Mouse (Mus musculus): ENCODE results near the gene Olfr631. TPM values are rescaled to one million over a fixed set of nuclear protein-coding genes. Genes with fewer than 3 reads are reported as not detected.
A peak's percentile ranks its signal among the peaks of the same experiment; 100 is the strongest.
"Not testable (repeated sequence)": the region's sequence is repeated elsewhere in the genome, so short reads cannot be mapped to it uniquely, and the experiment has no call there.

Gene Olfr631
- total RNA-seq (2021) = not detected
- long read RNA-seq, experiment 1 = 0 reads
- long read RNA-seq, experiment 2 = 0 reads

GRCm38 (mm10) chr7:103928525-103928924, at the start of gene Olfr631:
Gene Olfr631 (plus strand): TSS chr7:103928825.
- no peak for DNase-seq
- intact Hi-C loops (cut with DNase I; ENCODE audit: low total_unique reads) = no loop called here

- no peak for DNase-seq
- intact Hi-C loops (cut with DNase I; ENCODE audit: low total_unique reads) = no loop called here
Observed at GRCm38 (mm10) chr7:103886152-103886551, 42.5 kb upstream of the Olfr631 start, which contains the start of gene Olfr66. Gene Olfr66 (minus strand): TSS chr7:103886252.

- DNase-seq = no peak
- intact Hi-C loops (cut with DNase I; ENCODE audit: low total_unique reads) = no loop called here
Observed at GRCm38 (mm10) chr7:103894385-103894784, 34.2 kb upstream of the Olfr631 start, which contains the start of gene Olfr64. Gene Olfr64 (minus strand): TSS chr7:103894485.

- intact Hi-C loops (cut with DNase I; ENCODE audit: low total_unique reads) = no loop called here
- DNase-seq = no peak
Observed at GRCm38 (mm10) chr7:103903187-103903586, 25.4 kb upstream of the Olfr631 start, which contains the start of gene Olfr65. Gene Olfr65 (plus strand): TSS chr7:103903487.

GRCm38 (mm10) chr7:103910047-103910446, 18.6 kb upstream of the Olfr631 start:
- intact Hi-C loops (cut with DNase I; ENCODE audit: low total_unique reads) = no loop called here
- no peak for DNase-seq

GRCm38 (mm10) chr7:103912969-103913511, 15.6 kb upstream of the Olfr631 start:
- intact Hi-C loops (cut with DNase I; ENCODE audit: low total_unique reads) = no loop called here

GRCm38 (mm10) chr7:103915338-103915737, 13.3 kb upstream of the Olfr631 start:
- intact Hi-C loops (cut with DNase I; ENCODE audit: low total_unique reads) = no loop called here
- DNase-seq = no peak

More at GRCm38 (mm10) chr7:103912969-103913511, 15.6 kb upstream of the Olfr631 start:
- no peak for DNase-seq

- intact Hi-C loops (cut with DNase I; ENCODE audit: low total_unique reads) = no loop called here
- DNase-seq = no peak
Observed at GRCm38 (mm10) chr7:103934264-103934663, 5.6 kb downstream of the Olfr631 start, which contains the start of gene Olfr632. Gene Olfr632 (plus strand): TSS chr7:103934347.

- intact Hi-C loops (cut with DNase I; ENCODE audit: low total_unique reads) = no loop called here
- DNase-seq = peak; percentile 6
Observed at GRCm38 (mm10) chr7:103942730-103943129, 14.1 kb downstream of the Olfr631 start.

- intact Hi-C loops (cut with DNase I; ENCODE audit: low total_unique reads) = no loop called here
- DNase-seq = no peak
Observed at GRCm38 (mm10) chr7:103944137-103944536, 15.5 kb downstream of the Olfr631 start, which contains the start of gene Olfr633. Gene Olfr633 (plus strand): TSS chr7:103944437.

GRCm38 (mm10) chr7:103966873-103967272, 38.2 kb downstream of the Olfr631 start:
- not testable (repeated sequence) for DNase-seq

GRCm38 (mm10) chr7:103970852-103971251, 42.2 kb downstream of the Olfr631 start, which contains the start of gene Olfr635:
Gene Olfr635 (plus strand): TSS chr7:103971152.
- no peak for DNase-seq
- intact Hi-C loops (cut with DNase I; ENCODE audit: low total_unique reads) = no loop called here

More at GRCm38 (mm10) chr7:103966873-103967272, 38.2 kb downstream of the Olfr631 start:
- intact Hi-C loops (cut with DNase I; ENCODE audit: low total_unique reads) = not testable (repeated sequence)

- intact Hi-C loops (cut with DNase I; ENCODE audit: low total_unique reads) = no loop called here
- DNase-seq = no peak
Observed at GRCm38 (mm10) chr7:103971782-103972181, 43.2 kb downstream of the Olfr631 start.

Other genes starting within 250 kb of the Olfr631 start
- not detected for gene Olfr625-ps1, start 246.1 kb upstream of the Olfr631 start, total RNA-seq (2021)
- gene Olfr243, start 214.2 kb upstream of the Olfr631 start, total RNA-seq (2021) = not detected
- not detected for gene Olfr628, start 198.5 kb upstream of the Olfr631 start, total RNA-seq (2021)
- not detected for gene Olfr629, start 183.9 kb upstream of the Olfr631 start, total RNA-seq (2021)
- gene Olfr630, start 171.5 kb upstream of the Olfr631 start, total RNA-seq (2021) = not detected
- not detected for gene Olfr69, start 157.2 kb upstream of the Olfr631 start, total RNA-seq (2021)
- gene Olfr68, start 149.1 kb upstream of the Olfr631 start, total RNA-seq (2021) = not detected
- not detected for gene Olfr67, start 137.0 kb upstream of the Olfr631 start, total RNA-seq (2021)
- gene Hbb-bt, start 114.8 kb upstream of the Olfr631 start, total RNA-seq (2021) = 100 to 1,000 TPM; 114 to 127 TPM
- 1,000 to 10,000 TPM; 1,097 to 1,122 TPM for gene Hbb-bs, start 100.7 kb upstream of the Olfr631 start, total RNA-seq (2021)
- not detected for gene Hbb-bh2, start 88.3 kb upstream of the Olfr631 start, total RNA-seq (2021)
- not detected for gene Hbb-bh1, start 85.7 kb upstream of the Olfr631 start, total RNA-seq (2021)
- not detected for gene Hbb-y, start 75.6 kb upstream of the Olfr631 start, total RNA-seq (2021)
- gene Olfr66, start 42.6 kb upstream of the Olfr631 start, total RNA-seq (2021) = not detected
- gene Olfr64, start 34.3 kb upstream of the Olfr631 start, total RNA-seq (2021) = not detected
- not detected for gene Olfr65, start 25.3 kb upstream of the Olfr631 start, total RNA-seq (2021)
- not detected for gene Olfr632, start 5.5 kb downstream of the Olfr631 start, total RNA-seq (2021)
- not detected for gene Olfr633, start 15.6 kb downstream of the Olfr631 start, total RNA-seq (2021)
- not detected for gene Olfr635, start 42.3 kb downstream of the Olfr631 start, total RNA-seq (2021)
- gene Olfr638, start 69.9 kb downstream of the Olfr631 start, total RNA-seq (2021) = not detected
- not detected for gene Olfr639, start 88.5 kb downstream of the Olfr631 start, total RNA-seq (2021)
- not detected for gene Olfr640, start 96.7 kb downstream of the Olfr631 start, total RNA-seq (2021)
- gene Olfr641, start 106.6 kb downstream of the Olfr631 start, total RNA-seq (2021) = not detected
- not detected for gene Olfr642, start 123.8 kb downstream of the Olfr631 start, total RNA-seq (2021)
- not detected for gene 4930516K23Rik, start 132.6 kb downstream of the Olfr631 start, total RNA-seq (2021)
- not detected for gene Olfr644, start 143.0 kb downstream of the Olfr631 start, total RNA-seq (2021)
- gene Olfr645, start 156.6 kb downstream of the Olfr631 start, total RNA-seq (2021) = not detected
- not detected for gene Olfr646, start 176.0 kb downstream of the Olfr631 start, total RNA-seq (2021)
- not detected for gene Ubqln5, start 201.0 kb downstream of the Olfr631 start, total RNA-seq (2021)
- not detected for gene Olfr643, start 208.6 kb downstream of the Olfr631 start, total RNA-seq (2021)
- gene Ubqln3, start 214.5 kb downstream of the Olfr631 start, total RNA-seq (2021) = not detected
- not detected for gene Ubqlnl, start 221.7 kb downstream of the Olfr631 start, total RNA-seq (2021)
- not detected for gene Olfm5, start 236.0 kb downstream of the Olfr631 start, total RNA-seq (2021)

Measured in gastrocnemius, postnatal 14 days (tissue).